Mouse (Mus musculus) right cerebral cortex, adult 18-20 months (tissue): ENCODE results near the gene Rcn3.

Experiments used
- DNase-seq: peaks from one replicate; pipeline ENCODE4 v3.0.0; 2022; ENCODE audit warnings: mixed read lengths

The Rcn3 gene

DNA sequence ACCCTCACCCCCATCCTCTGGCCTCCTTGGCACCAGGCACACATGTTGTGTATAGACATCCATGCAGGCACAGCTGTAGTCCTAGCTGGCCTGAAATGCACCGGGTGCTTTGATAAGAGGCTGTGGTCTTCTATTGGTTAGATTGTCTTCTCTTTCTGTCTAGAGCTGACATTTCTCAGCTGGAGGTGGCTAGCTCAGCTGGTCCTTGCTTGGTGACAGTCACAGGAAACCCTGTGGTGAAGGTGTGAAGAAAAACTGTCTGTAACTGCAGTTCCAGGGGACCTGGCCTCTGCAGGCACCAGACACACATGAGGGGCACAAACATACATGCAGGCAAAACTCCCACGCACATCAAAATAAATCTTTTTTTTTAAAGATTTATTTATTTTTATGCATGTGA is 22.4 kb downstream of the Rcn3 start:
- no peak for DNase-seq

DNA sequence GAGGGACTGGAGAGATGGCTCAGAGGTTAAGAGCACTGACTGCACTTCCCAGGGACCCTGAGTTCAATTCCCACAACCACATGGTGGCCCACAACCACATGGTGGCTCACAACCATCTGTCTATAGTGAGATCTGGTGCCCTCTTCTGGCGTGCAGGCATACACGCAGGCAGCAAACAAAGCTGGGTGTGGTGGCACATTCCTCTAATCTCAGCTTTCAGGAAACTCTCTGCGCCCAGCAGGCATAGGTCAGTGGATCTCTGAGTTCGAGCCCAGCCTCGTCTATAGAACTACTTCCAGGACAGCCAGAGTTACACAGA is 24.1 kb downstream of the Rcn3 start:
- DNase-seq, result no peak

DNA sequence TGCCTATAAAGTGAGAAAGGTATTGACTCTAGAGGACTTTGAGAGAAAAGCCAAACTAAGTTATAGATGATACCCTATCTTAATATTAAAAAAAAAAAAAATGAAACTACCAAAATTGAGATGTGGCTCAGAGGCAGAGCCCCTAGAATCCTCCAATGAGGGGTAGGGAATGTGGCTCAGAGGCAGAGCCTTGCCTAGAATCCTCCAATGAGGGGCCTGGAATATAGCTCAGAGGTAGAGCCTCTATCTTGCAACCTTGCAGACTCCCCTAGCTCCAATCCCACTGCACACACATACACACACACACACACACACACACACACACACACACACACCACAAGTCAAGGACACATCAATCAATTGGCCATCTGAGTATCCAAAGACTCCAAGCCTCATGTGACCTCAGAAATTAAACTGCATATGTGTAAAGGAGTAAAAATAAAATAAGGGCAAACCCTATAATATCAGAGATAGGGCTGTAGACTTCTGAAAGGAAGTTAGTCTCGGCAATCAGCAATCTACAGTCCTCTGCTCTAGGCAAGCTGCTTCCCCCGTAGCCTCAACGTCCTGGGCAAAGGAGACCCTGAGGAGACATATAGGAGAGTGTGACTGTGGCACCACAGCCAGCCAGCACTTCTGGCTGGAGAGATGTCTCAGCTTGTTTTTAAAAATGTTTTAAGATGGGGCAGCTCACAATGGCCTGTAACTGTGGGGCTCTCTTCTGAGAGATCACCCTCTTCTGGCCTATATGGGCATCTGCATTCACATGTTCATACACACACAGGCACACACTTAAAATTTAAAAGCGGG is 24.6 kb downstream of the Rcn3 start:
- DNase-seq, result no peak

DNA sequence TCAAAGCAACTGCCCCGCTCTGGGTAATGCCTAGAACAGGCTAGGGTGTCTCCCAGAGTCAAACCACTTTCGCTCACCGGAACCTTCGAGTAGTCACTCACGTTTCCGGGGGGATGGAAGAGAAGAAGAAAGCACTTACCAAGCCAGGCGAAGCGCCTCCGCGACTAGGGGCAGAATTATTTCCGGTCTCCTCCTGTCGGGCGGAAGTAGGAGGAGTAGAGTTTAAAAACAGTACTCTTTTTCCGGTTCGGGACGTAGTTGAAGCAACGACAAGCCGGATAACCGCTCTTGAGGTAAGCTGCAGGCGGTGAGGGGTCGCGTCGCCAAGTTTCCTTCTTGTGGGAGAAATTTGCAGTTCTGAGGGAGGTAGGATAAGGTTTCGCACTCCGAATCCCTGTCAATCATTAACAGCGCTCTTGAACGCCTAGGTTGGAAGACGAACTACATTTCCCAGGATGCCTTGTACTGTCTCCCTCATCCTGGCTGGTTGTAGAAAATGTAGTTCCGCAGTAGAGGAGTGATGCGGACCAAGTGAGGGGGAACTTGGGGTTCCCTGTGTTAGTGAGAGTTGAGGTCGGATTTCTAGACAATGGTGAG is 29.7 kb downstream of the Rcn3 start, which contains the start of the genes Nosip and Prrg2:
Nosip (plus strand) TSS at position 191 of the 597 bp plus-strand sequence.
Prrg2 (minus strand) TSS at position 439 of the 597 bp plus-strand sequence.
- DNase-seq, result peak; percentile 95

DNA sequence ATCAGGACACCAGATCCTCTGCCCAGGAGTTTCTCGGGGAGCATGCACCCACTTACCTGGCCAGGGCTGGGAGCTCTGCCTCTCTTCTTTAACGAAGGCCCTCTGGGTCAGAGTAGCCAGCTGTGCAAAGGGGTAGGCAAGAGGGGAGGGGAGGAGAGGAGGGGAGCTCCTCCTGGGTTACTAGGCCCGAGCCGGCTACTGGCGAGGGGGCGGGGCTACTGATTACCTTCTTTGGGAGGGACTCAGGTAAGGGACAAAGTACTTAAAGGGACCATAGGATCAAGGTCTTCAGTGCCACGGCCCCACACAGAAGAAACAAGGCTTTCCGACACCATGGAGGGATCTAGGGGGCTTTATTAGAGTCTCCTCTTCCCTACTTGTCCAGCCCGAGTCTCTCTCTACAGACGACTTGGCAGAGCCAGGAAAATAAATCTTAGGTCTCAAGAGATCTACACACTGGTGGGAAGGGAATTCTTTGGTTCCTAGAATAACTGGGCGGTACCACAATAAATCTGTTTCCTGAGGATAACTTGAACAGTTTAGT is 30.4 kb downstream of the Rcn3 start:
- DNase-seq, result no peak

DNA sequence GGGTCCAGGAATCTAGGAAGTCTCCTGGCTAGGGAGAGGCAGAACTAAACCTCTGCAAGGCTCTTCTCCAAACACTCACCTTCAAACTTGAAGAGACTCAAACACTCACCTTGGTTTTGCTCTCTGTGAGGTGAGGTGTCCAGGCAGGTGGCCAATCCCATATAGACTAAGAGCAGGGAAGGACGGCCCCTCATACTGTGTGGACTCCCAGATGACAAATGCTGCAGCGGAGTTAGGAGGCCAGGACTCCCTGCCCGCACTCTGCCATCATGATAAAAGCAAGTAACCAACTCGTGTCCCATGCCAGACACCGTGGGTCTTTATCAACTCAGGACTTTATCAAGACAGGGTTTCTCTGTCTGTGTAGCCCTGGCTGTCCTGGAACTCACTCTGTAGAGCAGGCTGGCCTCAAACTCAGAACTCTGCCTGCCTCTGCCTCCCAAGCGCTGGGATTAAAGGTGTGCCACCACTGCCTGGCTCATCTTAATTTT is 31.3 kb downstream of the Rcn3 start:
- DNase-seq, result no peak

DNA sequence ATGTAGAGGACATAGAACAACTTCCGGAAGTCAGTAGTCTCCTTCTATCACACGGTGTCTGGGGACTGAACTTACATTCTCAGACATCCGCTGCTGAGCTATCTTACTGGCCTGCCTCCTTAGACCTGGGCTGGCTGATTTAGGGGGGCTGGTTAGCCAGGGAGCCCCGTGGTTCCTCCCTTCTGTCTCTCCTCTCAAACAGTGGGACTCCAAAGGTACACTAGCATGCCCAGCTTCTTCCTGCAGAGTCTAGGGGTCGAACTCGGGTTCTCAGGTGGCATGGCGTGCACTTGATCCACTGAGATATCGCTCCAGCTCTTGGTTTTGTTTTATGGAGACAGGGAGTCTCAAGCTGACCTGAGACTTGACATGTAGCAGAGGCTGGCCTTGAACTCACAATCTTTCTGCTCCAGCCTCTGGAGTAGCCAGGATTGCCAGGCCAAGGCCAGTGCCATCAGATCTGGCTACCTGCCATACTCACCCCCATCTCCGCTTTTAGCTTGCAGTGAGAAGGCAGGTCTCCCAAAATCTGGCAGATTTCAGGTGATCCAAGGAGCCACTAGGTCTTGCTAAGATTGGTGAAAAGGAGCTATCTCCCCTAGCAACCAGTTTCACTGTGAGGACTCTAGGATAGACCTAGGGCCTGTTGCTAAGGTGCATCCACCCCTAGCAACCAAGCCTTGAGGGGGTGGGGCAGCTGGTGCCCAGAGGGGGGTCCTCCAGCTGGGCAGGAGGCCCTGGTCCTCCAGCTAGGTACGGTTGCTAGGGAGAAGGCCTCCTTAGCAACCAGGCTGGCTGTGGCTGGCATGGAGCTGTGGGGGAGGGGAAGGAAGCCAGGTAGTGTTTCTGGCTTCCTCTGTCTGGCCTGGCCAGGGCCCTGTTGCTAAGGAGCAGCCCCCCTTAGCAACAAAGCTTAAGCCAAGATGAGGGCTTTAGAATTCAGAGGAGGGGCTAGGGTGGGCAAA is 33.1 kb downstream of the Rcn3 start:
- no peak for DNase-seq

DNA sequence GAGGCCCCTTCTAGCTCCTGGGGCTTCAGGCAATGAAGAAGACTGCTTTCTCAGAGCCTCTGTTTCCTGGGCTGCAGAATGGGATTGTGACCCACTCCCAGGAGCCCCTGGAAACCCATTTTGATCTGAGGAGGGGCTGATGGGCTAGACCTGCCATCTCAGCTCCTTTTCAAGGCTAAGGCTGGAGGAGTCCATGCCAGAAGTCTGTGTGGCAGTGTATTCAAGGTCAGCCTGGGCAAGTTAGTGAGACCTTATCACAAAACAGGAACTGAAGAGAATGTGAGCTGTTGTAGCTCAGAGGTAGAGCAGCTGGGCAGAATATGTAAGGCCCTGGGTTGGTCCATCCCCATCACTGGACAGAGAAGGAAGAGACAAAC is 35.1 kb downstream of the Rcn3 start:
- DNase-seq, result no peak

DNA sequence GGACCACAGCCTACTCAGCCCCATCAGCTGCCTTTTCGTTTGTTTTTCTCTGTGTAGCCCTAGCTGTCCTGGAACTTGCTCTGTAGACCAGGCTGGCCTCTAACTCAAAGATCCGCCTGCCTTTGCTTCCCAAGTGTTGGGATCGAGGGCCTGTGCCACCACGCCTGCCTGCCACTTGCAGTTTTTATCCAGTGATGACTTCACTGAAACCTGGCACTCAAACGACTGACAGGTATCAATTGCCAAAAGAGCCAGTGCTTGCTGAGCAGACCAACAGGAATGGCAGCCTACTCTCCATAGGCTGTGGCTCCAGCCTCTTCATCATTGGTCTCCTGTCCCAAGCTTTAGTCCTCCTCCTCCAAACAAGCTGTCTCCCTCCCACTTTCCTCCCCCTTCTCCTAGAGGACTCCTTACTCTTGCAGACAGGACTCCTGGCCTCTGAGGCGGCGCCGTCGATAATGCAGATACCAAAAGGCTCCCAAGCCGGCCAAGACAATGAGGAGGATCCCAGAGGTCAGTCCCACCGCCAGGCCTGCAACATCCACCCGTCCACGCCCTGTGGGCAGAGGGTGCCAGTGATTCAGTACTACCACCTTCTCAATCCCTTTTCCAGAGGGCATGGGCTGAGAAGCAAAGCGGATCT is 35.6 kb downstream of the Rcn3 start:
- no peak for DNase-seq

DNA sequence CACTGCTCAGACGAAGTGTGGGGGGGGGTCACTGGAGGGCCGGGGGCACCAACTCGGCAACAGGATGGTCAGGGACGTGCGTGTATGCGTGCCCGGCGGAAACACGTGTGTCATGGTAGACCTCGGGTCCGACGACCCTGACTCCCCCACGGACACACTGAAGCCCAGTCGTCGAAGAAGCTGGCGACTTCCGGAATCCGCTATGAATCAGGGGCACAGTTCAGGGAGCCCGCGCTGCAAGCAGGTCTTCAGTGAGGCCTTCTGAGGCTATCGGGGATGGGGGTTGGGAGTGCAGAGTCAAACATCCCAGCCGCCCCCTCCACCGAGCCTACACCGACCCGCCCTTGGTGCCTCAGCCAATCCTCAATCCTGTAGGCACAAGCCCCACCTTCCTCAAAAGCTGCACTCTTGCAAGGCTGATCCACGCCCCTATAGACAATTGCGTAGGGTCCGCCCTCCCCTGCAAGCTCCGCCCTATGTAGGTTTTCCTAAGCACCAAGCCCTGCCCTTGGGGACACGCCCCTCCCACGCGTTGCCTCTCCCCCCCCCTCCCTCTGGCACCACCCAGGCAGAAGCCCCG is 38.0 kb downstream of the Rcn3 start:
- DNase-seq, result peak; percentile 96

DNA sequence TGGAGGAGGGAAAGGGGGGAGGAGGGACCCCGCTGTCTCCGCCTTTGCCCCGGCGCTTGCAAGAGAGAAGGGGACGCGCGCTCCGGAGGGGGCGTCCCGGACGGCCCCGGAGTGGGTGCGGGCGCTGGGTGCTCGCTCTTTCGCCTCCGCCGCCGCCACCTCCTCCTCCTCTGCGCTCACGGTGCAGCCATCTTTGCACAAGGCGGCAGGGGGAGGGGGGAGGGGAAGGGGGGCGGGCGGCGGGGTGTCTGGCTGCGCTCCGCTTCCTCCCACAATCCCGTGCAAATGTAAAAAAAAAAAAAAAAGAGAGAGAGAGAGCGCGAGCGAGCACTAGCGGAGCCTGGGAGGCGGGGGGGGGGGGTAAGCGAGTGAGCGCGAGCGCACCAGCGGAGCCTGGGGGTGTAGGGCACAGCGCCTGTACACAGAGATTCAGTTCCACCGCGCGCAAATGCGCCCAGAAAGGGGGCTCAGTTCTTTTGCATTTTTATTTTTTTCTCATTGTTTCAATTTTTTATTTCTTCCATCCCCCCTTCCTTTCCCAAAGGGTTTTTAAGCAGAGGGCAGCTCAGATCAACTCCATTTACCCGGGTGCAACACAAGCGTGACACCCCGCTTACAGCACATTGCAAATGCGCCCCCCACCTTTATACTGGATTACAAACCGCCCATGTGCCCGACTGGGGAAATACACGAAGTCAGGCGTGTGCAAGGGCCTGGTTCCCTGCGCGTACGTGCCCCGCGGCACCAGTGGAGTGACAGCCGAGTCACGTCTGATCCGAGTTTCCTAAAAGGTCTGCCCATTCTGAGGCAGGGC is 38.7 kb downstream of the Rcn3 start:
- peak; percentile 77 for DNase-seq

DNA sequence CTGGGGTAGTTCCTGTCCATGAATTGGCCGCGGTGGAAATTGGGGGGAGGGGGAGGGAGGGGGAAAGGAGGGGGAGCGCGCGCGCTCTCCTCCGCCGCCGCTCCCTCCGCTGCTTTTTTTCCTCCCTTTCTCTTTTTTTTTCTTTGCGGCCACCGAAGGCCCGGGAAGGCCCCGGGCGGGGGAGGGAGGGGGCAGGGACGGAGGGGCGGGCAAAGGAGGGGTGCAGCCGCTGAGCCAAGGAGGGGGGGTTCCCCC is 39.2 kb downstream of the Rcn3 start, which contains the start of gene Prr12:
Prr12 (minus strand) TSS at position 20 of the 255 bp plus-strand sequence.
- no peak for DNase-seq

DNA sequence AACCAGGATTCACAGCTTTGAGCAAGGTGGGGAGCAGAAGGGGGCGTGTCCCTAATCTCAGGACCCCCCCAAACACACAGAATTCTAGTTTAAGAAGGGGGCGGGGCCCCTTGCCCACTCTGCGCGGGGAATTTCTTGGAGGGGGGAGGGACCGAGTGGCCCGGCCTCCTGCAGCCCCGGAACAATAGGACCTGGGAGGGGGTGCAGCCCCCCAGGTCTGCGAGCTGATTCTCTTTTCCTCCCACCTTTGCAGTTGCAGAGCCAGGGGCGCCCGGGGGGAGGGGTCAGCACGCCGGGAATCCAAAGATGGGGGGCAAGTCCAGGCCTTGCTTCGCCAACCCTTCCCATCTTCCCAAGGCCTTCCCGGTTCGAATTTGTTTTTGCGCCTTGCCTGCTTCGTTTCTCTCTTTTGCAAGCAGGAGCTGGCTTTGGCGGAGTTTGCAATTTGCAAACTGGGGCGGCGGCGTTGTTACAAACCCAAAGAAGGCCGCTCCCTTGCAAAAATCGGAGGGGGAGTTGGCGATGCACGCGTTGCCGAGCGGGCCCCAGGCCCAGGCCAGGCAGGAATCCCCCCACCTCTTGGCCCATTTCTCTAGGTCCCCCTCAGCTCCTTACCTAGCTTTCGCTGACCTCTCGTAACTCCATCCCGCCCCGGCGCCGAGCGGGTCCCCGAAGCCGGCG is 39.7 kb downstream of the Rcn3 start:
- peak; percentile 64 for DNase-seq

DNA sequence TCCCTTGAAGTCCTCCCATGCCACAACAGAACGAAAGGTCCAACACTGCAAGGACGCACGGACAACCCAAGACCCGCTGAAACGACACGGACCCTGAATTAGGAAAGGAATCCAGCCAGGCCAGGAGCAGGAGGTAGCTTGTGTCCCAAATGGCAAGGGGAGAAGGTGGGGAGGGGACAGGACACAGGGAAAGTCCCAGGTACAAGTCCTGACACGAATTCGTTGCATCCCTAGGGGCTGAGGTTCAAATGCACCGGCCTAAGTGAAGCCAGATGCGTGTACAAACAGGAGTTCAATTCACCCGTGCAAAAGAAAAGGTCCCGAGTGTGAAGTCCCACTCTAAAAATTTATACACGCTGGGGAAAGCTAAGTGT is 40.4 kb downstream of the Rcn3 start:
- DNase-seq, result no peak

DNA sequence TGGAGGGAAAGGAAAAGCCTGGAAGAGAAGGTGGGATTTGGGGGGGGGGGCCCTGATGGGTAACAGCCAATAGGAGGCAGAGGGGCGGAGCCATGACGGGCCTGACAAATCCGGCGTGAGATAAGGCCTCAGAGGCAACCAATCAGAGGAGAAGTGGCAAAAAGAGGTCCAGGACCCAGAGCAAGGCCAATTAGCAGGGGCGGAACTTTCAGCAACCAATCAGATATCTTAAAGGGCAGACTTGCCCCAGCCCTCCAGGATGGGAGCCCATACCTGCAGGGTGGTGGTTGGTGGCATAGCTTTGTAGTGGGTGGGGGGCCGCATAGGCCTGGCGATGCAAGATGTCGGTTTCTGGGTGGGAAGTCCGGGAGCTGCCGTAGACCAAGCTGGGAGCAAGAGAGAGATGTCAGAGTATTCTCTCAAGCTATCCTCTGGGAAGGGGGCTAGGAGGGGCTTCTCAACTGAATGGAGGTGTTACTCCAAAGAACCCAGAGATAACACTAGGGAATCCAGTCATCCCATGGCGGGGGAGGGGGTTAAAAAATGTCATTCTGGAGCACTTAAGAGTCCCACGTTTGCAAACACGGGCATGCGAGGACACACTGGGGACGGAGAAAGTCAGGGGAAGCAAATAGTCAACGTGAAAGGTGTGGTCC is 40.9 kb downstream of the Rcn3 start:
- DNase-seq, result peak; percentile 82

DNA sequence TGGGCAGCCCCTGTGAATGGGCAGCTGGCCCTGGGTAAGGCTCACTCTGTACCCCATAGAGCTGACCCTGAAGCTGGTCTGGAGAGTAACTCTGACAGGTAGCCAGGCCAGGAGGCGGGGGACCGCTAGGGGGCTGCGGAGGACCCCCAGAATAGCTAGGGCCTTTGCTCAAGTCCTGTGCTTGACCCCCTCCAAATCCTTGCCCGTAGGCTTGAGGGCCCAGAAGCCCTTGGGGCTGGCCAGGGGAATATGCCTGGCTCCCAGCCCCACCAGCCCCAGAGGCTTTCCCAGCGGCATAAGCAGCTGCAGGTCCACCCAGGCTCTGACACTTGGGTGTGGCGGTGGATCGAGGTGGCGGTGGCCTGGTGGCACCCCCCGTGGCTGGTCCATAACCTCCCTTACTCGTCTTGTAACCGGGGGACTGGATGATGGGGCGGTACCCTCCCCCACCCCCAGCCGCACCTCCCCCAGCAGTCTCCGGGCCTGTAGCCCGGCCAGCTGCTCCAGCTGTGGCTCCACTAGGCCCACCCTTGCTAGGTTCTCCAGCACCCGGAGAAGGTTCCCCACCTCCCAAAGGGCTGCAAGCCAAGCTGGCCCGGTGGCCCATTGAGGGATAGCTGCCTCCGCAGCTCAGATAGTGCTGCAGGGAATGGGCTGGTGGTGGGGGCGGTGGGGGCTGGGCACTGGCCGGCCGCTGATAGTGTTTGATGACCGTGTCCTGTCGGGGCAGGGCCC is 42.9 kb downstream of the Rcn3 start:
- no peak for DNase-seq

DNA sequence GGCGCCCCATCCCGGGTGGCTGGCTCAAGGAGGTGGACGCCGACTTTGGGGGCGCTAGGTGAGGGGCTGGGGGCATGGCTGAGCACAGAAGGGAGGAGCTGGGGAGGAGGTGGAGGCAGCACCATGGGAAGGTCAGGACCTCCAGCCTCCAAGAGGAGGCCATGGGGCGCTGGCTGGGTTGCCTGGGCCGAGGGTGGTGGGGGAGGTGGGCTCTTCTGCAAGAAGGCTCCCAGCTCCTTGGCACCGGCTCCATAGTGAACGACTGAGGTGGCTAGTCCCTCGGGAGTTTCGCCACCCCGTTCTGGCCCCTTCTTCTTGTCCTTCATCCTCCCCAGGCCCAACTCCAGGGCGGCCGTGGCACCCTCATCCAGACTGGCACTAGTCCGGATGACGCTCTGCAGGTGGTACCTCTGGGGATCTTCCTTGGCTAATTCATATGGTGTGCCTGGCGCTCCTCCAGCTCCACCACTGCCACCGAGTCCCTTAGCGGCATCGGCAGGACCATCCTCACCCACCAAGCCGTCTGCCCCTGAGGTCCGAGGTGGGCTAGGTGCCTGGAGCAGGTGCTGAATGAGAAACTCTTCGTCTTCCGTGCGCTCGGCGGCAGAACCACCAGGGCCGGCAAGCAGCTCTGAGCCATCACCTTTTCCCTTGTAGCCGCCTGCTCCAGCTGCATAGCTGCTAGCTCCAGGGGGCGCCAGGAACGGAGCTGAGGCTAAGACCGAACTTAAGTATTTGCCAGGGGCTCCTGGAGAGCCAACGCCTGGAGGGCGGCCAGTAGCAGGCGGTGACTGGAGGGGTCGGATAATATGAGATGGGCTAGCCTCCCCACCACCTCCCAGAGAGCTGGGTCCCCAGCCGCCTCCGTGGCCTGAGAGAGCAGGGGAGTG is 43.8 kb downstream of the Rcn3 start:
- DNase-seq, result no peak

DNA sequence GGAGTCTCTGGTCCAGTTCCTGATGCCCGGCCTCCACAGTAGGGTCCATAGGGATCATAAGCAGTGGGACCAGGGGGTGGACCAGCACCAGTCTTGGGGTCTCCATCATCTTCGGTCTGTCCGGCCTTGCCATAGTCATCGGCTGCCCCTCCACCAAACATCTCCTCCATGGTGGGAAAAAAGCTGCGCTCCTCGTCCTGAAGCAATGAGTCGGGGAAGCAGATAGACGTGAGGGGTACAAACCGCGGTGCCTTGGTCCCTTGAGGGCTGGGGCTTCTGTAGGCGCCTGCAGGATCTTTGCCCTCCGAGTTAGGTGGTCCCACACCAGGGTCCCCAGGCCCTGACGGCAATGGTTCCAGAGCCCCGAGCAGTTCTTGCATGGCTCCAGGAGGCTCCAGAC is 44.5 kb downstream of the Rcn3 start:
- DNase-seq, result no peak
